Mouse (Mus musculus): ENCODE measurements around the gene Wipf3. TPM values are rescaled to one million over a fixed set of nuclear protein-coding genes. Genes with fewer than 3 reads are reported as not detected.

Gene Wipf3
- polyA plus RNA-seq, 1 experiment from 2014 or later = 4.5 TPM

DNA sequence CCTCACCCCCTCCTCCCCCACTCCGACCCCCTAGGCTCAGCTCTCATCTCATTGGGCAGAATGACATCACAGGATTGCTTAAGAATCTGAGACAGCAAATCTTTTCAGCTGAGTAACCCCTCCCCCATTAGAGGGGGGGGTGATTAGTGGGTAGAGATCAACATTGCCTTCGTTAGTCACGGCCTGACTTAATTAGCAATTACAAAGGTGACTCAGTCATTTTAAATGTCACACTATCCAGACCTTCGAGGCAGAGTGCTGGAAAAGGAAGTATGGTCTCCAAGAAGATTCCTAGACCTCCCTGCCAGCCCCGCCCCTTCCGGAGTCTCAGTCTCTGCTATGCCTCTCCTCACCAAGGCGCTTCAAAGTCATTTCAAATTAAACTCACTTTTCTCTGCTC is 6.3 kb downstream of the Wipf3 start:
- Histone ChIP-seq H3K4me2 (replicated peaks; ENCODE audit: low read depth) (no peak overlapping the region), H3K27ac (ENCODE audit: low read depth, low read length) (no peak overlapping the region), H3K4me3 (ENCODE audit: low read depth, low read length) (no peak overlapping the region), H3K4me1 (replicated peaks; ENCODE audit: control insufficient read depth, insufficient read depth, low read length) (no peaks in the 10 kb centered on the region), H3K36me3 (ENCODE audit: control insufficient read depth, insufficient read depth) (no peaks in the 10 kb centered on the region), H3K27me3 (replicated peaks; ENCODE audit: control insufficient read depth, insufficient read depth, low read length) (no peaks in the 10 kb centered on the region), H3K9ac (ENCODE audit: low read depth, low read length) (no peak overlapping the region), H3K9me3 (ENCODE audit: control insufficient read depth) (no peaks in the 10 kb centered on the region)
- TF ChIP-seq CTCF (IDR thresholded peaks at IDR 0.05; ENCODE audit: low read depth) = no peak
- ATAC-seq = no peak
- 58% methylated on average over 7 of the region's 7 CpGs for WGBS

DNA sequence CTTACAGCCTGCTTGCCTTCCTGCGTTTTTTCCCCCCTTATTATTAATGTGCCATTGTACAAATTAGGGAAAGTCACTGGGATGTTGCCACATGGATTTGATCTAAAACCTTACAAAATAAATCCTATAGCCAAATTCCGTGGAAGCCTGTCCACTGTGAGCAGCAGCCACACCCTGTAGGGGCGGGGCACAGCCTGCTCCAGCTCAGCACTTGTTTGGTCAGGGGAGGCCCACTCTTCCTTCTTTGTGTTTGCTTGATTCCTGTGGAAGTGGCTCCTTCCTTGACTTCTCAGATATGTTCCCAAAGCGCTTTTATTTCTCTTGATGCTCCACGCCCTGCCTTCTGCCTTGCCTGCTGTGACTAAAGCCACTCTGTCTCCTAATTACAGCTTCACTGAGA is 6.9 kb downstream of the Wipf3 start:
- no peak overlapping the region for H3K27ac ChIP-seq (ENCODE audit: low read depth, low read length)
- ATAC-seq = no peak
- 41% methylated on average over 5 of the region's 5 CpGs for WGBS
- no peak overlapping the region for H3K4me3 ChIP-seq (ENCODE audit: low read depth, low read length)
- H3K4me2 ChIP-seq (replicated peaks; ENCODE audit: low read depth) = no peak overlapping the region
- no peaks in the 10 kb centered on the region for H3K4me1 ChIP-seq (replicated peaks; ENCODE audit: control insufficient read depth, insufficient read depth, low read length)
- no peaks in the 10 kb centered on the region for H3K36me3 ChIP-seq (ENCODE audit: control insufficient read depth, insufficient read depth)
- no peaks in the 10 kb centered on the region for H3K9me3 ChIP-seq (ENCODE audit: control insufficient read depth)
- no peak overlapping the region for H3K9ac ChIP-seq (ENCODE audit: low read depth, low read length)
- H3K27me3 ChIP-seq (replicated peaks; ENCODE audit: control insufficient read depth, insufficient read depth, low read length) = no peaks in the 10 kb centered on the region
- no peak for TF ChIP-seq CTCF (IDR thresholded peaks at IDR 0.05; ENCODE audit: low read depth)

DNA sequence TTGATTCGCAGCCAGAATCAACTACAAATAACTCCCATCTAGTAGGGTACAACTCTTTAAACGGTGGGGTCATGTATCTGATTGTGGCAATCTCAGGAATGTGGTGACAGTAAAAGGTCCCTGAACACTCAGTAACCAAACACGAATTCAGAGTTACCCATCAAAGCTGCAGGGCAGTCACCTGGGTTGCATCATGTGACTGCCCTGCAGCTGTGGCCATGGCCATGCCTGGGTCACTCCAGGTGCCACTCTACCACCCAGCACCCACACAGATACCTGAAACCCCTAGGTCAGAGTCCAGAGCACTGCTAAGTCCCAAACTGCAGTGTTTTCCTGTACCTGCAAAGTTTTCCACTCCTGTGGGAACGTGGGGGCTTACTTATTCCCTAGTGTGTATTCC is 9.1 kb downstream of the Wipf3 start:
- no peaks in the 10 kb centered on the region for H3K9me3 ChIP-seq (ENCODE audit: control insufficient read depth)
- no peak for ATAC-seq
- no peaks in the 10 kb centered on the region for H3K27me3 ChIP-seq (replicated peaks; ENCODE audit: control insufficient read depth, insufficient read depth, low read length)
- H3K9ac ChIP-seq (ENCODE audit: low read depth, low read length) = no peak overlapping the region
- 71% methylated on average over 4 of the region's 4 CpGs for WGBS
- no peak overlapping the region for H3K4me2 ChIP-seq (replicated peaks; ENCODE audit: low read depth)
- TF ChIP-seq CTCF (IDR thresholded peaks at IDR 0.05; ENCODE audit: low read depth) = no peak
- H3K4me3 ChIP-seq (ENCODE audit: low read depth, low read length) = no peak overlapping the region
- H3K27ac ChIP-seq (ENCODE audit: low read depth, low read length) = no peak overlapping the region
- H3K4me1 ChIP-seq (replicated peaks; ENCODE audit: control insufficient read depth, insufficient read depth, low read length) = no peaks in the 10 kb centered on the region
- H3K36me3 ChIP-seq (ENCODE audit: control insufficient read depth, insufficient read depth) = no peaks in the 10 kb centered on the region

DNA sequence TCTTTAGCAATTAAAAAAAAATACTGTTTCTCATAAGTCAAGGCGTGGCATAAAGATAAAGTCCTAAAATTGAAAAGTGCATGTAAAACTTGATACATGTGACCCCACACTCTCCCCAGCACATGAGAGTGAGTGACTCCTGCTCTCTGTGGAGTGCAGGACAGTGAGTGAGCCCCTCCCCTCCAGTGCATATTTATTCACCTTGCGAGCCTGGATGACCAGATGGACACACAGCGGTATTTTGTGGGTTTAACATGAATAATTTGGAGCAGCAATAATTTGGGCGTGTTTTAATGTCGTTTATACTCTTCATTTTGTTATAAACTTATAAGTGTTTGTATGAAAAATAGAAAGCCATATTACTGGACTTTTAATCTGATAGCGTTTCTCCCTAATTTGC is 11.3 kb downstream of the Wipf3 start:
- no peak for TF ChIP-seq CTCF (IDR thresholded peaks at IDR 0.05; ENCODE audit: low read depth)
- Histone ChIP-seq H3K4me2 (replicated peaks; ENCODE audit: low read depth) (no peak overlapping the region), H3K27me3 (replicated peaks; ENCODE audit: control insufficient read depth, insufficient read depth, low read length) (no peaks in the 10 kb centered on the region), H3K36me3 (ENCODE audit: control insufficient read depth, insufficient read depth) (no peaks in the 10 kb centered on the region), H3K4me1 (replicated peaks; ENCODE audit: control insufficient read depth, insufficient read depth, low read length) (no peaks in the 10 kb centered on the region), H3K27ac (ENCODE audit: low read depth, low read length) (no peak overlapping the region), H3K9ac (ENCODE audit: low read depth, low read length) (no peak overlapping the region), H3K9me3 (ENCODE audit: control insufficient read depth) (no peaks in the 10 kb centered on the region), H3K4me3 (ENCODE audit: low read depth, low read length) (no peak overlapping the region)
- WGBS = 91% methylated on average over 6 of the region's 6 CpGs
- ATAC-seq = no peak

DNA sequence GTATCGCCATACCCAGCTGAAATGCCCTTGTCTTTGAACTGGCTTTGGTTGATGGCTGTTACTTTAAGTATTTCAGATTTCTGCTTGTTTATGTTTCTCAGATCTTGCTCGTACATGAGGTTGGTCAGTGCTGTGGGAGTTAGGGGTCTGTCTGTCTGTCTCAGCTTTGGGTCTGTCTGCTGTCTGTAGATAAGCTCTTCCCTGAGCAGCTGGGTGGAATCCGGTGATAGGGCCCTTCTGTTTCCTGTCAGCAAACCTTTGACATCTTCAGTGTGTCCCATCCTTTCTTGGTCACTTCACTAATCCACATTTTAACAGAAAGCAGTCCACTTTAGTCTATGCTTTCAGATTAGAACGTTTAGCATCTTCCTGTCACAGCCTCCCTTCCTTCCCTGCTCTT is 14.3 kb downstream of the Wipf3 start:
- no peak overlapping the region for H3K9ac ChIP-seq (ENCODE audit: low read depth, low read length)
- H3K27ac ChIP-seq (ENCODE audit: low read depth, low read length) = no peak overlapping the region
- ATAC-seq = no peak
- H3K9me3 ChIP-seq (ENCODE audit: control insufficient read depth) = no peaks in the 10 kb centered on the region
- H3K4me3 ChIP-seq (ENCODE audit: low read depth, low read length) = no peak overlapping the region
- H3K27me3 ChIP-seq (replicated peaks; ENCODE audit: control insufficient read depth, insufficient read depth, low read length) = no peaks in the 10 kb centered on the region
- no peak for TF ChIP-seq CTCF (IDR thresholded peaks at IDR 0.05; ENCODE audit: low read depth)
- WGBS = 71% methylated on average over 4 of the region's 4 CpGs
- no peaks in the 10 kb centered on the region for H3K4me1 ChIP-seq (replicated peaks; ENCODE audit: control insufficient read depth, insufficient read depth, low read length)
- H3K36me3 ChIP-seq (ENCODE audit: control insufficient read depth, insufficient read depth) = no peaks in the 10 kb centered on the region
- H3K4me2 ChIP-seq (replicated peaks; ENCODE audit: low read depth) = no peak overlapping the region

DNA sequence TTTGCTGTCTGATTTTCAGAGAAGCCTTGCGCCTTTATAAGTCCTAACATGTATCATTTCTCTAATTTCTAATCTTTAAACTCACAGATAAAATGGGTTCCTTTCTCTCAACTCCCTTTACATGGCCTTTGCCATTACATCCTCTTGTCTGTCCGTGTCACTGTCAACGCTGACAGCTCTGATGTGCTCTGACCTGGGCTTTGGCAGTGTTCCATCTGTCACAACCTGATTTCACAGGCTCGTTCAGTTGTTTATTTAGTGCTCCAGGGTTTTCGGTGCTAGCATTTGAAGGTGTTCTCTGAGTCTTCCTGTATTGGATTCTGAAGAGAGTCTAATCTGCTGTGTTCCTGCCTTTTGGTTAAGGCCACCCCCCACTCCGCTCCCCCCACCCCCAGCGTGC is 14.7 kb downstream of the Wipf3 start:
- ATAC-seq = no peak
- Histone ChIP-seq H3K4me3 (ENCODE audit: low read depth, low read length) (no peak overlapping the region), H3K36me3 (ENCODE audit: control insufficient read depth, insufficient read depth) (no peaks in the 10 kb centered on the region), H3K4me1 (replicated peaks; ENCODE audit: control insufficient read depth, insufficient read depth, low read length) (no peaks in the 10 kb centered on the region), H3K9me3 (ENCODE audit: control insufficient read depth) (no peaks in the 10 kb centered on the region), H3K9ac (ENCODE audit: low read depth, low read length) (no peak overlapping the region), H3K4me2 (replicated peaks; ENCODE audit: low read depth) (no peak overlapping the region), H3K27me3 (replicated peaks; ENCODE audit: control insufficient read depth, insufficient read depth, low read length) (no peaks in the 10 kb centered on the region), H3K27ac (ENCODE audit: low read depth, low read length) (no peak overlapping the region)
- WGBS = 48% methylated on average over 7 of the region's 7 CpGs
- TF ChIP-seq CTCF (IDR thresholded peaks at IDR 0.05; ENCODE audit: low read depth) = no peak

DNA sequence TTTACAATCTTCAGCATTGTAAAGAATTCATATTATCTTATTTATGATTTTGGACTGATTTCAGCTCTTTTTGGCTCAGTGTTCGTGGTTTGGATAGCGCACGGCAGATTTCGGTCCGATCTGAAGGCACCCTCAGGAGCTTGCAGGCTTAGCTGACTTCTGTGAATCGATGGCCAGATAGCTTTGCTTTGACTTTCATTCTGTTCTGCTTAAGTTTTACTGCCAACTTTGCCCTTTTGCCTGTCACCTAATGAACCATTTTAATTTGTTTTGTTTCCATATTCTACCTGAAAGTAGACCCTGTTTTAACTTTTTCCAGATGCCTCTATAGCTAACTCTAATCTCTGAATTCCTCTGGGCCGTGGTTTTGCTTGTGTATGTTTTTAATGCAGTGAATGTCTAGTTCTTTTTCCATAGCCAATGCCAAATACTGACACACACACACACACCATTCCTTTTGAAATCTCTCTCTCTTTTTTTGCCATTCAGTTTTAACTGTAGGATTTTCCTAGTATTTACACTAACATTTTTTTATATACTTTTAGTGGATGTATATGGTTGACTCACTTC is 15.9 kb downstream of the Wipf3 start:
- no peak overlapping the region for H3K4me2 ChIP-seq (replicated peaks; ENCODE audit: low read depth)
- H3K9me3 ChIP-seq (ENCODE audit: control insufficient read depth) = no peaks in the 10 kb centered on the region
- no peak overlapping the region for H3K4me3 ChIP-seq (ENCODE audit: low read depth, low read length)
- H3K9ac ChIP-seq (ENCODE audit: low read depth, low read length) = no peak overlapping the region
- H3K36me3 ChIP-seq (ENCODE audit: control insufficient read depth, insufficient read depth) = no peaks in the 10 kb centered on the region
- TF ChIP-seq CTCF (IDR thresholded peaks at IDR 0.05; ENCODE audit: low read depth) = no peak
- 83% methylated on average over 7 of the region's 7 CpGs for WGBS
- ATAC-seq = no peak
- no peak overlapping the region for H3K27ac ChIP-seq (ENCODE audit: low read depth, low read length)
- no peaks in the 10 kb centered on the region for H3K27me3 ChIP-seq (replicated peaks; ENCODE audit: control insufficient read depth, insufficient read depth, low read length)
- no peaks in the 10 kb centered on the region for H3K4me1 ChIP-seq (replicated peaks; ENCODE audit: control insufficient read depth, insufficient read depth, low read length)

Measured in intestine, postnatal 0 days (tissue).